Mouse (Mus musculus): ENCODE results near the gene Cd47.

Cd47 gene

GRCm38 (mm10) chr16:49920191-49920590 is 119.9 kb downstream of the Cd47 start:
- DNase-seq, result peak; percentile 75

GRCm38 (mm10) chr16:49921677-49922076 is 121.3 kb downstream of the Cd47 start:
- DNase-seq, result no peak

- no peak for DNase-seq
These were observed 121.8 kb downstream of the Cd47 start for GRCm38 (mm10) chr16:49922098-49922497.

- no peak for DNase-seq
These were observed 123.4 kb downstream of the Cd47 start for GRCm38 (mm10) chr16:49923720-49924119.

GRCm38 (mm10) chr16:49924941-49925340 is 124.6 kb downstream of the Cd47 start:
- no peak for DNase-seq

GRCm38 (mm10) chr16:49933274-49933673 is 132.9 kb downstream of the Cd47 start:
- no peak for DNase-seq

GRCm38 (mm10) chr16:49936008-49936443 is 135.7 kb downstream of the Cd47 start:
- no peak for DNase-seq

GRCm38 (mm10) chr16:49936793-49937192 is 136.5 kb downstream of the Cd47 start:
- DNase-seq, result no peak

- DNase-seq, result no peak
These were observed 137.2 kb downstream of the Cd47 start for GRCm38 (mm10) chr16:49937218-49938165.

- DNase-seq, result no peak
These were observed 138.4 kb downstream of the Cd47 start for GRCm38 (mm10) chr16:49938483-49939301.

GRCm38 (mm10) chr16:49939376-49939775 is 139.0 kb downstream of the Cd47 start:
- DNase-seq, result no peak

GRCm38 (mm10) chr16:49940473-49940872 is 140.1 kb downstream of the Cd47 start:
- no peak for DNase-seq

GRCm38 (mm10) chr16:49941031-49941430 is 140.7 kb downstream of the Cd47 start:
- no peak for DNase-seq

- no peak for DNase-seq
These were observed 143.4 kb downstream of the Cd47 start for GRCm38 (mm10) chr16:49943726-49944125.

- no peak for DNase-seq
These were observed 144.8 kb downstream of the Cd47 start for GRCm38 (mm10) chr16:49945084-49945483.

GRCm38 (mm10) chr16:49947049-49947448 is 146.7 kb downstream of the Cd47 start:
- no peak for DNase-seq

GRCm38 (mm10) chr16:49947610-49948009 is 147.3 kb downstream of the Cd47 start:
- no peak for DNase-seq

GRCm38 (mm10) chr16:49948287-49948686 is 148.0 kb downstream of the Cd47 start:
- DNase-seq, result no peak

- no peak for DNase-seq
These were observed 148.9 kb downstream of the Cd47 start for GRCm38 (mm10) chr16:49949261-49949660.

GRCm38 (mm10) chr16:49950340-49950739 is 150.0 kb downstream of the Cd47 start:
- DNase-seq, result no peak

- DNase-seq, result no peak
These were observed 151.0 kb downstream of the Cd47 start for GRCm38 (mm10) chr16:49951288-49951691.

GRCm38 (mm10) chr16:49951925-49952523 is 151.7 kb downstream of the Cd47 start:
- no peak for DNase-seq

- no peak for DNase-seq
These were observed 153.5 kb downstream of the Cd47 start for GRCm38 (mm10) chr16:49953817-49954216.

Measured in cerebellum, adult 9-11 months (tissue).